Mouse (Mus musculus) B cell, adult 2 months (primary cell): ENCODE measurements around the gene Dnajc16.

Source experiments
- DNase-seq, 2 experiments: peaks; one replicate each; pipeline ENCODE4 v3.0.0; 2022

Dnajc16 gene

GRCm38 (mm10) chr4:141790524-141790990 is at the start of gene Dnajc16:
Gene Dnajc16, minus strand, starts transcription at chr4:141790931.
- DNase-seq, result peak; percentile 90 to 91

- no peak for DNase-seq
These were observed 43.9 kb upstream of the Dnajc16 start for GRCm38 (mm10) chr4:141834536-141835095.

GRCm38 (mm10) chr4:141833911-141834310 is 43.2 kb upstream of the Dnajc16 start:
- no peak for DNase-seq

- DNase-seq, result no peak
These were observed 40.6 kb upstream of the Dnajc16 start for GRCm38 (mm10) chr4:141831361-141831760.

- no peak for DNase-seq
These were observed 39.6 kb upstream of the Dnajc16 start for GRCm38 (mm10) chr4:141830381-141830780.

GRCm38 (mm10) chr4:141828177-141828576 is 37.4 kb upstream of the Dnajc16 start:
- DNase-seq, result no peak

- DNase-seq, result no peak
These were observed 36.7 kb upstream of the Dnajc16 start for GRCm38 (mm10) chr4:141827401-141827800.

- no peak for DNase-seq
These were observed 35.3 kb upstream of the Dnajc16 start, which contains the start of gene Cela2a for GRCm38 (mm10) chr4:141826060-141826459. Gene Cela2a, minus strand, starts transcription at chr4:141826160.

GRCm38 (mm10) chr4:141822979-141823378 is 32.2 kb upstream of the Dnajc16 start:
- peak; percentile 19 to 33 for DNase-seq

- peak; percentile 28 to 43 for DNase-seq
These were observed 31.4 kb upstream of the Dnajc16 start for GRCm38 (mm10) chr4:141822089-141822488.

GRCm38 (mm10) chr4:141821178-141821577 is 30.4 kb upstream of the Dnajc16 start:
- DNase-seq, result no peak

GRCm38 (mm10) chr4:141819316-141819715 is 28.6 kb upstream of the Dnajc16 start:
- no peak for DNase-seq

GRCm38 (mm10) chr4:141818861-141819260 is 28.1 kb upstream of the Dnajc16 start:
- no peak for DNase-seq

- no peak for DNase-seq
These were observed 27.0 kb upstream of the Dnajc16 start for GRCm38 (mm10) chr4:141817706-141818105.

- no peak for DNase-seq
These were observed 26.3 kb upstream of the Dnajc16 start for GRCm38 (mm10) chr4:141816776-141817655.

GRCm38 (mm10) chr4:141816267-141816666 is 25.5 kb upstream of the Dnajc16 start:
- DNase-seq, result no peak

GRCm38 (mm10) chr4:141811375-141811774 is 20.6 kb upstream of the Dnajc16 start:
- no peak for DNase-seq

GRCm38 (mm10) chr4:141810975-141811374 is 20.2 kb upstream of the Dnajc16 start:
- DNase-seq, result no peak

- DNase-seq, result no peak
These were observed 19.2 kb upstream of the Dnajc16 start for GRCm38 (mm10) chr4:141809850-141810464.

GRCm38 (mm10) chr4:141805886-141806285 is 15.2 kb upstream of the Dnajc16 start:
- DNase-seq, result no peak

GRCm38 (mm10) chr4:141804105-141804504 is 13.4 kb upstream of the Dnajc16 start:
- peak; percentile 27 to 46 for DNase-seq

- DNase-seq, result no peak
These were observed 6.8 kb upstream of the Dnajc16 start for GRCm38 (mm10) chr4:141797545-141797944.

GRCm38 (mm10) chr4:141796954-141797353 is 6.2 kb upstream of the Dnajc16 start:
- DNase-seq, result no peak

- no peak for DNase-seq
These were observed 5.6 kb upstream of the Dnajc16 start for GRCm38 (mm10) chr4:141796356-141796755.
